Mouse (Mus musculus) monocyte, adult 59 days (primary cell): ENCODE measurements around the gene Gm49378. TPM values are rescaled to one million over a fixed set of nuclear protein-coding genes. Genes with fewer than 3 reads are reported as not detected.

Experiments used
- total RNA-seq, 2 experiments: library from RNA; stranded (reverse); gene quantifications; one replicate each; pipeline ENCODE4 v1.2.4; 2023

The Gm49378 gene
- 1 to 10 TPM; 2.0 to 3.1 TPM for total RNA-seq

GRCm38 (mm10) chr14:55637795-55638194, at the start of gene Gm49378:
Gm49378 (minus strand) TSS chr14:55637895.

GRCm38 (mm10) chr14:55681160-55682117, 43.7 kb upstream of the Gm49378 start, which contains the start of gene Tinf2:
Tinf2 (minus strand) TSS chr14:55681820.

GRCm38 (mm10) chr14:55671833-55672740, 34.4 kb upstream of the Gm49378 start, which contains the start of the genes Gmpr2 and Nedd8:
Gmpr2 (plus strand) TSS chr14:55671941.
Nedd8 (minus strand) TSS chr14:55672124.

GRCm38 (mm10) chr14:55659960-55660573, 22.4 kb upstream of the Gm49378 start, which contains the start of gene Mdp1:
Mdp1 (minus strand) TSS chr14:55660508.

GRCm38 (mm10) chr14:55649884-55650283, 12.2 kb upstream of the Gm49378 start, which contains the start of gene Tssk4:
Tssk4 (plus strand) TSS chr14:55650184.

GRCm38 (mm10) chr14:55643060-55643907, 5.6 kb upstream of the Gm49378 start, which contains the start of gene Tm9sf1:
Tm9sf1 (minus strand) TSS chr14:55643806.

GRCm38 (mm10) chr14:55635523-55636007, 2.1 kb downstream of the Gm49378 start, which contains the start of gene Ipo4:
Ipo4 (minus strand) TSS chr14:55635957.

GRCm38 (mm10) chr14:55617822-55618221, 19.9 kb downstream of the Gm49378 start, which contains the start of gene Rec8:
Rec8 (plus strand) TSS chr14:55618037.

GRCm38 (mm10) chr14:55603271-55603632, 34.4 kb downstream of the Gm49378 start, which contains the start of gene Irf9:
Irf9 (plus strand) TSS chr14:55603571.

GRCm38 (mm10) chr14:55591331-55591891, 46.3 kb downstream of the Gm49378 start, which contains the start of gene Rnf31:
Rnf31 (plus strand) TSS chr14:55591708.

GRCm38 (mm10) chr14:55590748-55591330, 46.9 kb downstream of the Gm49378 start, which contains the start of gene Psme2:
Psme2 (minus strand) TSS chr14:55591113.

GRCm38 (mm10) chr14:55584702-55585565, 52.8 kb downstream of the Gm49378 start, which contains the start of gene Emc9:
Emc9 (minus strand) TSS chr14:55585302.

Other genes starting within 250 kb of the Gm49378 start
- 10 to 100 TPM; 31.1 to 38.8 TPM for gene Dhrs4, start 159.1 kb downstream of the Gm49378 start, total RNA-seq
- under 1 TPM; 0.26 to 0.58 TPM for gene Carmil3, start 147.2 kb downstream of the Gm49378 start, total RNA-seq
- gene Cpne6, start 127.5 kb downstream of the Gm49378 start, total RNA-seq: not detected
- not detected for gene Nrl, start 112.9 kb downstream of the Gm49378 start, total RNA-seq
- gene Pck2, start 97.6 kb downstream of the Gm49378 start, total RNA-seq: 10 to 100 TPM; 25.6 to 25.8 TPM
- 10 to 100 TPM; 69.5 to 86.4 TPM for gene Dcaf11, start 77.9 kb downstream of the Gm49378 start, total RNA-seq
- 1 to 10 TPM; 5.8 to 7.1 TPM for gene A730061H03Rik, start 77.5 kb downstream of the Gm49378 start, total RNA-seq
- not detected for gene Fitm1, start 62.3 kb downstream of the Gm49378 start, total RNA-seq
- 100 to 1,000 TPM; 242 to 257 TPM for gene Psme1, start 59.8 kb downstream of the Gm49378 start, total RNA-seq
- 10 to 100 TPM in 1 of 2 experiments, 1 to 10 TPM in 1; 7.3 to 11.2 TPM for gene Emc9, start 52.6 kb downstream of the Gm49378 start, total RNA-seq
- 100 to 1,000 TPM; 340 to 355 TPM for gene Psme2, start 46.8 kb downstream of the Gm49378 start, total RNA-seq
- 10 to 100 TPM; 72.7 to 87.7 TPM for gene Rnf31, start 46.2 kb downstream of the Gm49378 start, total RNA-seq
- gene Irf9, start 34.3 kb downstream of the Gm49378 start, total RNA-seq: 100 to 1,000 TPM; 103 to 113 TPM
- gene Rec8, start 19.9 kb downstream of the Gm49378 start, total RNA-seq: not detected
- gene Ipo4, start 1.9 kb downstream of the Gm49378 start, total RNA-seq: 10 to 100 TPM; 27.8 to 33.7 TPM
- gene Tm9sf1, start 5.9 kb upstream of the Gm49378 start, total RNA-seq: 10 to 100 TPM; 43.7 to 44.6 TPM
- 1 to 10 TPM; 2.0 to 2.1 TPM for gene Tssk4, start 12.3 kb upstream of the Gm49378 start, total RNA-seq
- 10 to 100 TPM; 32.1 to 40.0 TPM for gene Mdp1, start 22.6 kb upstream of the Gm49378 start, total RNA-seq
- 10 to 100 TPM; 26.1 to 29.0 TPM for gene Gmpr2, start 34.0 kb upstream of the Gm49378 start, total RNA-seq
- gene Nedd8, start 34.2 kb upstream of the Gm49378 start, total RNA-seq: 100 to 1,000 TPM; 227 to 260 TPM
- gene Tinf2, start 43.9 kb upstream of the Gm49378 start, total RNA-seq: 10 to 100 TPM; 64.2 to 64.6 TPM
- gene Tgm1, start 76.0 kb upstream of the Gm49378 start, total RNA-seq: 10 to 100 TPM; 12.0 to 21.3 TPM
- gene Rabggta, start 84.4 kb upstream of the Gm49378 start, total RNA-seq: 10 to 100 TPM; 45.5 to 46.2 TPM
- 10 to 100 TPM; 61.5 to 82.7 TPM for gene Dhrs1, start 107.8 kb upstream of the Gm49378 start, total RNA-seq
- 10 to 100 TPM; 19.2 to 28.9 TPM for gene Nop9, start 107.8 kb upstream of the Gm49378 start, total RNA-seq
- under 1 TPM in 1 of 2 experiments, not detected in 1; 0.42 TPM for gene Cideb, start 120.6 kb upstream of the Gm49378 start, total RNA-seq
- gene Ltb4r2, start 123.5 kb upstream of the Gm49378 start, total RNA-seq: under 1 TPM; 0.46 to 0.63 TPM
- gene Ltb4r1, start 128.1 kb upstream of the Gm49378 start, total RNA-seq: 10 to 100 TPM; 57.1 to 61.8 TPM
- gene Adcy4, start 146.2 kb upstream of the Gm49378 start, total RNA-seq: 1 to 10 TPM; 5.0 to 7.3 TPM
- gene Ripk3, start 151.0 kb upstream of the Gm49378 start, total RNA-seq: 100 to 1,000 TPM; 113 to 122 TPM
- not detected for gene Nfatc4, start 185.2 kb upstream of the Gm49378 start, total RNA-seq
- 1 to 10 TPM; 5.9 to 8.2 TPM for gene Nynrin, start 216.1 kb upstream of the Gm49378 start, total RNA-seq
- gene Cbln3, start 246.5 kb upstream of the Gm49378 start, total RNA-seq: under 1 TPM in 1 of 2 experiments, not detected in 1; 0.09 TPM
- gene Khnyn, start 247.1 kb upstream of the Gm49378 start, total RNA-seq: 10 to 100 TPM; 51.6 to 59.0 TPM